Mouse (Mus musculus) cerebellum, adult 18-20 months (tissue): ENCODE measurements at regions not wholly inside any gene's neighbourhood (a gene's known extent, or its start where the extent isn't known, plus 50 kb on each side); places are given as distances from the start of the nearest gene placed in this dataset.

Experiments used
- DNase-seq, 2 experiments: peaks; one replicate each; pipeline ENCODE4 v3.0.0; 2021

- DNase-seq, result no peak
Observed at GRCm38 (mm10) chr4:82083519-82083918, 622.0 kb downstream of the Nfib start.

GRCm38 (mm10) chr4:82068050-82068449 lies 625.4 kb upstream of the Mpdz start:
- DNase-seq, result no peak

GRCm38 (mm10) chr4:82065641-82066358 lies 623.2 kb upstream of the Mpdz start:
- DNase-seq, result peak; percentile 66

DNA sequence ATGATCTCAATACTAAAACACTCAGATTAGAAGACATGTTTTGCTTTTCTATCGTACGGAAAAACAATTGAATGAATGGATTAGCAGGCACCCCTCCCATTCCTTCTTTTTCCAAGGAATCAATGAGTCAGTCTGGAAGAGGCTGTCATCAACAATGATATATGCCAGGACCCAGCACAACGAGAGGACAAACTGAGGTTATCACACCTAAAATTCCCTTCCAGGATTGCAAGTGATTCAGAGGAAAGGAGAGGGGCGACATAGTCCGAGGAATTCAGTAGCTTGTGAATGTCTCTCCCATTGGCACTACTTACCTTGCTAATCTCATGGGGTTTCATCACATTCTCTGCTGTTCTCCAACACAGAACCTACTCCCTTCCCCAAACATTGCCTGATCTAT lies 620.1 kb upstream of the Mpdz start:
- DNase-seq, result no peak

- no peak for DNase-seq
Observed at GRCm38 (mm10) chr4:82056671-82057070, 614.1 kb upstream of the Mpdz start.

- no peak for DNase-seq
Observed at GRCm38 (mm10) chr4:82048171-82048570, 605.6 kb upstream of the Mpdz start.

DNA sequence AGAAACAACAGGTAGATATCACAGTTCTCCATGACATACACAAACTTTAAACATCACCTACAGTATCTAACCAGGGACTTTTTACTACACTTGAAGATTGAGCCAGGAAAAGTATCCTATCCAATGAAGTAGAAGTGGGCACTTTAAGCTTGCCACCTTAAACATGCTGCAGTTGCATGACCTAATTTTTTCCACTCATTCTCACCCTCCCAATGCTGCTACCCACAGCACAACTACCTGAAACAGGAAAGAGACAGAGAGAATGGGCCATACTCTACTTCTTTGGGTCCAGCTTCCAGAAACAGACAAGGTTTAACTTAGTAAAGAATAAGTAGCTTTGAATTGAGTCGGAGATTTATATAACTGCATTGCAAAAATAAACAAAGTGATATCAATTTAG lies 594.9 kb upstream of the Mpdz start:
- DNase-seq, result no peak

- DNase-seq, result no peak
Observed at GRCm38 (mm10) chr4:82035074-82035703, 592.6 kb upstream of the Mpdz start.

- no peak for DNase-seq
Observed at GRCm38 (mm10) chr4:82029237-82029636, 586.6 kb upstream of the Mpdz start.

DNA sequence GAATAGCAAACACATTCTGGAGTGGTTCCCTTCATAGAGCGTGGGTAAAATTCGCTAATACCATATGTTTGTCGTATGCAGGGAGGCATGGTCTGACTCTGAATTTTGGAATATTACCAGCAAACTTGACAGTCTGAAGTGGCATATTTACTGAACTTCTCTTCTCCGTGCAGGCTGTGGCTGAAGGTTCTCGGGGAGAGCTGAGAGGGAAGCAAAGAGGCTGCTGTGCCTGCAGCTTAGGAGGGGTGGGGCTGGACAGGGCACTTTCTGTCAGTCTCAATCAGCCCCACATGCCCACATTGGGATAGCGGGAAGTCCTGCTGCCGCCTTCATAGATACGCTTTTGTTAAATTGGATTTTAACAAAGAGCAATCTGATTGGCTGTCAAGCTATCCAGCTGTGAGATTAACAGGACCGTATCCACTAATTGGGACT lies 584.8 kb upstream of the Mpdz start:
- no peak for DNase-seq

GRCm38 (mm10) chr4:82001406-82001732 lies 558.8 kb upstream of the Mpdz start:
- DNase-seq, result no peak

DNA sequence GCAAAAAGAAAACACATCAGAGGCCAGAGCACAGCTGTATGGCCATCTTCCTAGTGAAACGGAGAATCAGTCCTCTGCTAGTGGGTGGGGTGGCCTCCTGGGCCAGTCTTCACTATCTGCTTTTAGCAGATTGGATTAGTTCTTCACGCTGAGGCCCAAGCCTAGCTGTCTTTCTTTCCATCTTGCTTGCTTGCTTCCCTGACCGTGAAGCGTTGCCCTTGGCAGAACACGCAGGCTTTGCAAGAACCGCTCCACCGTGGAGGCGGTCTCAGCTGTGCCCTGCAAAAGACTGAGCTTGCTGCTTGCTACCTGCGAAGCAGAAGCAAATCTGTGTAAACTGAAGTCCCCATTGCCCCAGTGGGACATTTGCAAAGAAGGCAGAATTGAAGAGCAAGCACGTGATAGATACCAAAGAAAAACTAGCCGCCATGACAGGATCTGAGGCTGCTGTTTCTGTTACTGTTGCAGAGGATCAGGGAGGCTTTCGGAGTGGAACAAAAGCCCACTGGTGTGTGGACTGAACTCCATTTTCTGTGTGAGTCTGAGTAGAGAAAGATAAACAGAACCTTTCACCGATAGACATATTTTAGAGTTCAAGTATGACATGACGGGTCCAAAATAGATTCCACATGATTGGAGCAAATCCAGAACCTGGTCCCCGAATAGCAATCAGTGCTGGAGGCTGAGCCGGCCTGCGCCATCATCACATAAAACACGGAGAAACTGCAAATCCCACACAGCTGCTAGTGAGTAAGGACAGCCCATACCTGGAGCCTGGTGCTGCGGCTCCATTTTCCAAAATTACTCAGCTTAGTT lies 558.2 kb upstream of the Mpdz start:
- no peak for DNase-seq

GRCm38 (mm10) chr4:81999654-82000314 lies 557.2 kb upstream of the Mpdz start:
- DNase-seq, result peak in 1 of 2 experiments; percentile 4

DNA sequence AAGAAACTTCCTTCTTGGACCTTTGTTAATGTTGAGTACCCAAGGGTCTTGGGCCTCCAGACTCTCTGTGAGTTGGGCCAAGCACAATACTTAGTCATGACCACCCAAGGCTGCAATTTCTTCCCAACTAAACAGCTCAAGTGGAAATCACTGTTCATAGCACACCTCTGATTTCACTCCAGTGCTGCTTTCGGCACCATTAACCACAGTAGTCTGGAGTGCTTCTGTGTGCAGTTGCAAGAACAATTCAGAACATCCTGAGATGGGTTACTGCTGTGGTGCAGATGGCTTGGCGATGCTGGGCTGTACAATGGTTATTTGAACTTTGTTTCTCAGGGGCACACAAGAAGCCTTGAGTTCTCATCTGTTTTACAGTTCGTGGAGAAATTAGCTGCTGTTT lies 556.5 kb upstream of the Mpdz start:
- no peak for DNase-seq

DNA sequence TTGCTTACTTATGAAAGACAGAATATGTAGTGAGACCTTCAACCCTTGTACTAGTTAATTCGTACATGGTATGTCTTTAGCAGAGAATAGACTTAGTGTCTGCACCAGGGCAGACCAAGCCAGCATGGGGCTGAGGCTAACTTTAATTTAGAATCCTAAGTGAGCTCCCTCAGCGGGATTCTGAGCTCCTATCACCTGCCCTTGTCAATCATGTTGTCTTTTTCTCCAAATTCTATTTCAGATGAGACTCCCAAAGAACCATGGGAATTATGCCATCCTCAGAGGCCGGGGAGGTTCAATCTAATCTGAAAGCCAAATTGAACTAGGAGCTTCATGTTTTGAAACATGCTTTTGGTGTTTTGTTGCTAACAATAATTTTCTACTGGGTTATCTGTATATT lies 553.8 kb upstream of the Mpdz start:
- DNase-seq, result no peak

DNA sequence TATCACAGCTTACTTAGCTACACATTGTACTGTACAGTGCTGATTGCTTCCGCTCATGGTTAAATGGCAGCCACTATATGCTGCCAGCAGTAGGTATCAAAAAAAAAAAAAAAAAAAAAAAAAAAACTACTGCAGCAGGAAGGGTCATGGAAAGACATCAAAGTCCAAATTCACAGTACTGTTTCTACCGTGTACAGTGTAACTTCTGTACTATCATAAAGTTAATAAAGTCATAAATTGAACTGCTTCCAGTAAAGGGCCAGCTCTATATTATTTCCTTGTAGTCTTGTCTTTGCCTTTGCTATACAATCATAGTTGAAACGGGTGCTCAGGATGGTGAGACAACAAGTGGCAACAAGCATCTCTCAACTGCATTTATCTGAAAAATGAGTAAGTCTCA lies 552.6 kb upstream of the Mpdz start:
- no peak for DNase-seq

DNA sequence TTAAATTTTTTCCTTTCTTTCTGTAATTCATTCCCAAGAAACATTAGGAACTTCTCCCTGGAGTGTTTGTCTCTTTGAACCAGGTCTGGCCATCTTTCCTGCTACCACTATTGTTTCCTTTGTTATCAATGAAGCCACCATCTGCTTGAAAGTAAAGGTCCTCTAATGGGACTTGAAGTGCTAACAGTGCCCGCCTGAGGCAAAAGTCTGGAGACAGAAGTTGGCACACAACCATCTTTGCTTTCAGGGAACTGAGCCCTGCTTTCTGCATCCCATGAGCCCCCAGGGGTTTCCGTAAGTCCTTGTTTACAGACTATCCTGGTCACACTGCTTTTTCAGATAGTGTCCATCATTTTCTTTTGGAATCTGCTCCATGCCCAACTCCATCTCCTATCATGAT lies 546.2 kb upstream of the Mpdz start:
- DNase-seq, result no peak

GRCm38 (mm10) chr4:81986616-81987015 lies 544.0 kb upstream of the Mpdz start:
- no peak for DNase-seq

DNA sequence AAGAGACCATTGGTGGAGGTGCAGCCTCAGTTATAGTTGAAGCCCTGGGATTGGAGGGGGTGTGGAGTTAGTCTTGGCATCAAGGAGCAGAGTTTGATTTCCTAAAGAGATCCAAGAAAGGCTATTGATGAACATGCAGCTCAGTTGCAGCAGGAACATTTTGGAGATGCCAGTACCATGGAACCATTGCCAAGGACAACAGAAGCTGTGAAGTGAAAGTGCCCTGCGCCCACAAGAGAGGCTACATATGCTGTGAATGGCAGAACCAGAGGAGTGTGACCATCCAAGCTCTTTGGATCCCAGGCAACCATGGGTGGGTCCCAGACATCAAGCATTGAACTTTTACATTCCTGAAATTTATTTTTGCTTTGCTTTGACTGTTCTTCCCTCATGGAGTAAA lies 539.2 kb upstream of the Mpdz start:
- no peak for DNase-seq

DNA sequence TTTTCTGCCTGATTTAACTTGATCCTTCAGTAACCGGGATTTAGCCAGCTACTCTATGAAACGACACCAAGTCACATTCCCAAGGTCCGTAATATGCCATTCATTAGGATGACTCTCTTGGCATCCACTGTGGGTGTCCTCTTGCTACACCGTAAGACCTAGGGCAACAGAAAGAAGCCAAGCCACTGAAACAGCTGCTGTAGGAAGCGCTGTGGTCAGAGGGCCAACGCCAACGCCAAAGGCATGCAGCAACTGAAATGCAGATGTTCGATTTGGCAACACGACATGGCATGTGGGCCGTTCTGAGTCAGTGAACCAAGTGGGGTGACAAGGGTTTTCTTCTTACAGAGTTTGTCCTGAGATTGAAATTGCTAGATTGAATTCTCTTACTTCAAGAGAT lies 527.9 kb upstream of the Mpdz start:
- DNase-seq, result no peak

GRCm38 (mm10) chr4:81969621-81970115 lies 527.1 kb upstream of the Mpdz start:
- DNase-seq, result no peak

GRCm38 (mm10) chr4:81966054-81966623 lies 523.5 kb upstream of the Mpdz start:
- DNase-seq, result no peak

DNA sequence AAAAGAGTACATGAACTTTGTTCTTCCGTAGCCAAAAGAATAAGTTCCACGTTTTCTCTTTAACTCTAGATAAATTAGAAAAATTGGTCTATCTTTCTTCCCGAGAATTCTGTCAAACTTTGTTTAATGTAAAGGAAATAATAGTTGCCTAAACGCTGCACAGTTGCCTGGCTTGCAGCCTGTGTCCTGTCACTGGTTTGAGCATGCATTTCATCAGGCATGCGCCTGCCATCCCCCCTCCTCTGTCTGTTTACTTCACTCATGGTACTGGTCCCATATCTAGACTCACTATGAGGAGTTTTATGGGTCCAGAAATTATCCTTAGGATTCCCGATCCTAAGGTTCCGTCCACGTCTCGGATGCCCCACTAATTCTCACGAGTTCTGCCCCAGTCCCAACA lies 520.5 kb upstream of the Mpdz start:
- no peak for DNase-seq
